Mouse (Mus musculus) stomach, postnatal 0 days (tissue): ENCODE measurements around the gene Cux2.

Experiments
- CTCF ChIP-seq: IDR thresholded peaks from 2 replicates; pipeline ENCODE4 v1.5.1; 2016; ENCODE audit warnings: antibody characterized with exemption, low read depth, mild to moderate bottlenecking, moderate library complexity
- EP300 ChIP-seq: optimal IDR thresholded peaks from 2 replicates; pipeline ENCODE3; 2016; ENCODE audit warnings: antibody characterized with exemption

- TF ChIP-seq CTCF (no peak), EP300 (no peak)
These were observed 64.0 kb downstream of the Cux2 start for GRCm38 (mm10) chr5:121985855-121986254.
